Mouse (Mus musculus) frontal cortex, adult (tissue): ENCODE results near the gene Uap1l1.
"Not testable (repeated sequence)": the region's sequence is repeated elsewhere in the genome, so short reads cannot be mapped to it uniquely, and the experiment has no call there.

Source experiments
- ATAC-seq: cut with Nextera tagmentation; 2 replicates; pipeline ENCODE4 v1.9.2; 2017; ENCODE audit warnings: mild to moderate bottlenecking, moderate library complexity, mixed read lengths; ENCODE audit not compliant: low TSS enrichment

Gene Uap1l1

DNA sequence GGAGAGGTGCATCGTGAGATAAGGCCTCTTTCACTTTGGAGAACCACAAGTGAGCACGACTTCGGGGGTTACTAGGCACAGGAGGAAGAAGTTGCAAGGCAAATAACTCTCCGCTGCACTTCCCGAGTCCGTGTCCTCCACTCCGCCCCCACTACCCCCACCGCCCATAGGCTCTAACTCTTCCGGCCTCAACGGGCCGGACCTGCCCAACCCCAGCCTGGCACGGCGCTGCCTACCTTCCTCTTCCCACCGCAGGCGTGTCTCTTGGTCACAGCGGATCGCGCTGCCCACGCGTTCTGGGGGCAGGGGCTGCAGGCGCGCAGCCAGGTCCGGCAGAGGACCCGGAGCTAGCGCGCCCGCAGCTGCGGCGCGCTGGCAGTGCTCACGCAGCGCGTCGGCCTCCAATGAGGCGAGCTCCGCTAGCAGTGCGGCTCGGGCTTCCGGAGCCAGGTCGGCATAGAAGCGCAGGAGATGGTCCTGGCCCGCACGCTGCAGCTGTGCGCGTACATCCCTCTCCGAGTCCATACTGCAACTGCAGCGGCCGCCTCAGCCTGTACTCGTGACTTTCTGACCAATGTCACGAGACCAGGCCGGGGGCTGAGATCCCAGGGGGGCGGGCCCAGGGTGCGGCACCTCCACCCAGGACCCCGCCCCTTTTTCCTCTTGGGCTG is at the start of gene Uap1l1:
TSS of gene Uap1l1 (minus strand) at position 592 of the 671 bp plus-strand sequence.
- peak; percentile 84 for ATAC-seq

DNA sequence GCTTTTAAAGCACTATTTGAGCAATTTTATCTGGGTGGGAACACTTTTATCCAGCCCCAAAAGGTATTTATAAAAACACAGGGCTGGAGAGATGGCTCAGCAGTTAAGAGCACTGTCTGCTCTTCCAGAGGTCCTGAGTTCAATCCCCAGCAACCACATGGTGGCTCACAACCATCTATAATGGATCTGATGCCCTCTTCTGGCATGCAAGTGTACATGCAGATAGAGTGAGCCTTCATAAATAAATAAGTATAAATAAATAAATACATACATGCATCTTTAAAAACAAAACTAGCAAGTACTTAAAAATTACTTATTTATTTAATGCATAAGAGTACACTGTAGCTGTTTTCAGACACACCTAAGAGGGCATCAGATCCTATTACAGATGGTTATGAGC is 48.0 kb upstream of the Uap1l1 start:
- not testable (repeated sequence) for ATAC-seq

GRCm38 (mm10) chr2:25408908-25409307 is 43.4 kb upstream of the Uap1l1 start:
- no peak for ATAC-seq

- ATAC-seq: no peak
Measured at GRCm38 (mm10) chr2:25403994-25404393, 38.5 kb upstream of the Uap1l1 start.

- peak; percentile 80 for ATAC-seq
Measured at GRCm38 (mm10) chr2:25402972-25403601, 37.6 kb upstream of the Uap1l1 start.

- ATAC-seq: peak; percentile 27; the same call in 1 of the 2 replicates
Measured at GRCm38 (mm10) chr2:25402377-25402971, 37.0 kb upstream of the Uap1l1 start.

DNA sequence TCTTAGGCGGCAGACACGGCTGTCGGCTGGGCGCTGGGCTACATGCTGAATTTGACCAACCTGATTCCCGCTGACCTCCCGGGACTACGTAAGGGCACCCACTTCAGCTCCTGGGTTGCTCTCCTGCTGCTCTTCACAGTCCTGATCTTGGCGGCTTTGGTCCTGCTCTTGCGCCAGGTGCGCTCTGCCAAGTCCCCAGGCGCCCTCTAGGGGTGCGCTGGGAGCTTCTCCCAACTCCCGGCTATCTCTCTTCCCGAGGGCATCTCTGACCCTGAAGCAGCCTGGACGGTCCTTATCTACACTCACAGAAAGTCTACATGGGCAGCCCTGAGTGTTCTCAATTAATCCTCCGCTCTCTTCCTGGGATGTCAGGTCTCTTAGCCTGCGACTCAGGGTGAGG is 35.3 kb upstream of the Uap1l1 start:
- no peak for ATAC-seq

- ATAC-seq: no peak
Measured at GRCm38 (mm10) chr2:25400291-25400690, 34.8 kb upstream of the Uap1l1 start.

GRCm38 (mm10) chr2:25399051-25399450 is 33.6 kb upstream of the Uap1l1 start, which contains the start of gene Npdc1:
Npdc1 (plus strand) TSS chr2:25399351.
- ATAC-seq: no peak

DNA sequence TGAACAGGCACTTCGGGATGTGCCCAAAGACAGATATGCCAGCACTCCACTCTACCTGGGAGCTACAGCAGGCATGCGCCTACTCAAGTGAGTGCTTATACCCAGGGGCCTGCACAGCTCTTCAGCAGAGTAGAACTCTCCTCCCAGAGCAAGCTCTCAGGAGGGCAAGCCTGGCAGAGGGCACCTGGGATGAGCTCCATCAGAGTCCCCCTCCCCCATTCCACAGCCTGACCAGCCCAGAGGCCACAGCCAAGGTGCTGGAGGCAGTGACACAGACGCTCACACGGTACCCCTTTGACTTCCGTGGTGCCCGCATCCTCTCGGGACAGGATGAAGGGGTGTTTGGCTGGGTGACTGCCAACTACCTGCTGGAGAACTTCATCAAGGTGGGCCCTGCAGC is 32.6 kb upstream of the Uap1l1 start:
- no peak for ATAC-seq

DNA sequence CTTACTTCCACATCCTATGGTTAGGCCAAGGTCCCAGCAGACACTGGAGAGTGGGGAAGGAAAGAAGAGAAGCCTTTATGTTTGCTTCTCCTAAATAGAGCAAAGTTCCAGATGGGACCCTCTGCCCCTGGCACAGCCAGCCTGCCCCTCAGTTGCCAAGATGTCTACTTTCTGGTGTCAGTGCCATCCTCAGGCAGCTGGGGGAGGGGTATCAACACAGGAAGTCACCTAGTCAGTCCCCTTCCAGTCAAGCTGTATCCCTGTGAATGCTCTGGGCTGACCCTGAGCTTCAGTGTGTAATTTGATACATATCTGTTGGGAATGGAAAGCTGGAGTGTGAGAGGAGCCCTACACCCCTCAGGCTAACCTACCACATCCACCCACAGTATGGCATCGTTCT is 31.5 kb upstream of the Uap1l1 start:
- no peak for ATAC-seq

- 0 out of 2 replicates have a peak, but pooled peaks have one; percentile 20 for ATAC-seq
Measured at GRCm38 (mm10) chr2:25396597-25396983, 31.1 kb upstream of the Uap1l1 start.

GRCm38 (mm10) chr2:25395721-25396596 is 30.5 kb upstream of the Uap1l1 start, which contains the start of gene Entpd2:
Entpd2 (plus strand) TSS chr2:25395874.
- ATAC-seq: peak; percentile 43

- 0 out of 2 replicates have a peak, but pooled peaks have one; percentile 16 for ATAC-seq
Measured at GRCm38 (mm10) chr2:25394281-25395221, 29.1 kb upstream of the Uap1l1 start.

GRCm38 (mm10) chr2:25391266-25391665 is 25.8 kb upstream of the Uap1l1 start:
- ATAC-seq: no peak

DNA sequence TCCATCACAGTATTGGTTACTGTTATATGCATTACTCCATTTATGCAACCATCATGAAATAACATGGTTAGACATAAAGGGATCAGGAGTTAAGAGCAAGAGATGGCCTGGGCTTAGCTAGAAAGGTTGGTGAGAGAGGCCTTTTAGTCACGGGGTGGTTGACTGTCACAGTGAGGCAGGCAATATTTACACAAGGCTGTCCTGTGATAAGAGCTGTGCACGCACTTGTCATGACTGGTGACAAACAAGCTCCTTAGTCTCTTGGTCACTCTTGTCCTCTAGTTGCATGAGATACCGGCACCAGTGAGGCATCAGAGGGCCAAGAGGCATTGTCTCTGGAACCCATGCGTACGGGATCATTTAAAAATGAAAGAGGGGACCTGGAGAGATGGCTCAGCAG is 19.0 kb upstream of the Uap1l1 start:
- ATAC-seq: no peak

- ATAC-seq: peak; percentile 36; the same call in 1 of the 2 replicates
Measured at GRCm38 (mm10) chr2:25376589-25376988, 11.1 kb upstream of the Uap1l1 start.

DNA sequence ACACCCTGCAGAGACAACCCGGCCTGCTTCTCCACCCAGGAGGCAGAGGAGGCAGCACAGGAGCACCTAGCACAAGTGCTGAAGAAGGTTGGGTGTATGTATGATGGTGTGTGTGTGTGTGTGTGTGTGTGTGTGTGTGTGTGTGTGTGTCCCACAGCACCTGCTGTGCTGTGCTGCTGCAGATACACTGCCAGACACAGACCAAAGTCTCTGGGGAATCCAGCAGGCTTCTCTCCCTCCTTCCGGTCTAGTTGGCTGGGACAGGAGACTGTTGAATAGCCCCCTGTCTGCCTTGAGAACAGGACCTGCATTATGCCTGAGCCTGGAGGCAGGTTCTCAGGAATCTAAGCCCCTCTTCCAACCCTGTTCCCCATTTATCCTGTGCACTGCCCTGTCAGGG is 7.9 kb upstream of the Uap1l1 start:
- no peak for ATAC-seq

DNA sequence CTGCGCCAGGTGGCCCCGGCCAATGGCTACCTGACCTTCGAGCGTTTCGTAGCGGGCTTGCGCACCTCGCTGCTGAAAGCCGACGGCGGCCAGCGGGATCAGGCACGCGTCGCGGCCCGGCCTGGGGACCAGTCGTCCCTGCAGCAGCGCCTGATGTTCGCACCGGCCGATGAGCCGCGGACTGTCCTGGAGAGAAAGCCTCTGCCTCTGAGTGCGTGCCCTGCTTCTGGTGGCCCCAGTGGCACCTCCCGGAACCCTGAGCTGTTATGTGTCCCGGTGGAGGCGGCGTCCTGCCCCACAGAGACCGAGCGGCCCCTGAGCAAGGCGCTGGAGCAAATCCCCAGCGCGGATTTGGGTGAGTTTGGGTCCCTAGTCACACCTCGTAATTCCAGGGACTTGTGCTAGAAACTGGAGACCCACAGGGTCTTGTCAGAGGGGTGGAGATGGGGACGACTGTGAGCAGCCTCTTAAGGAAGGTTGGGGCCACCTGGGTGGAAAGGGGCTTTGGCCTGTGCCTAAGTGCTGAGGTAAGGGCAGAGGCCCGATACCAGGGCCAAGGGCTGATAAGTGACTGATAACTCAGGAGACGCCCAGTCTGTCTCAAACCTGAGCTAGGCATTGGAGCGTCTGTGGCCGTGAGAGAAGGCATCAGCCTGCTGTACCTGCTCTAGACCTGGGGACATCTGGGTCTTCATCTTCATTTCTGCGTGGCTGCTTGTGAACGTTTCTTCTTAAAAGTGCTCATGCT is 7.3 kb upstream of the Uap1l1 start:
- ATAC-seq: no peak
